Mouse (Mus musculus) midbrain, embryonic 11.5 days (tissue): ENCODE measurements around the gene Sox5. TPM values are rescaled to one million over a fixed set of nuclear protein-coding genes. Genes with fewer than 3 reads are reported as not detected.

Source experiments
- ATAC-seq: fragments of 200-750 bp; cut with Nextera tagmentation; 2 replicates; pipeline ENCODE4 v1.8.0; 2017; ENCODE audit warnings: moderate TSS enrichment, moderate library complexity; ENCODE audit not compliant: low FRiP score
- DNase-seq: peaks from one replicate; pipeline ENCODE4 v3.0.0; 2015; ENCODE audit warnings: low spot score; ENCODE audit errors: missing footprints
- H3K27ac ChIP-seq: fragments of 300-500 bp; sonication (generic); 2 replicates; pipeline ENCODE4 v1.5.1; 2014; ENCODE audit warnings: low read depth, low read length
- H3K27me3 ChIP-seq: fragments of 300-500 bp; sonication (generic); 2 replicates; pipeline ENCODE4 v1.6.1; 2014; ENCODE audit warnings: mild to moderate bottlenecking, low read length, moderate library complexity, mixed read lengths; ENCODE audit not compliant: control insufficient read depth, insufficient read depth
- H3K36me3 ChIP-seq: fragments of 300-500 bp; sonication (generic); 2 replicates; pipeline ENCODE4 v1.6.1; 2014; ENCODE audit warnings: mild to moderate bottlenecking, low read length, moderate library complexity, mixed read lengths; ENCODE audit not compliant: control insufficient read depth, insufficient read depth
- H3K4me1 ChIP-seq: fragments of 300-500 bp; sonication (generic); 2 replicates; pipeline ENCODE4 v1.6.1; 2014; ENCODE audit warnings: low read length; ENCODE audit not compliant: control insufficient read depth, insufficient read depth
- H3K4me2 ChIP-seq: fragments of 300-500 bp; sonication (generic); 2 replicates; pipeline ENCODE4 v1.6.1; 2014; ENCODE audit warnings: mild to moderate bottlenecking, moderate library complexity
- H3K4me3 ChIP-seq: fragments of 300-500 bp; sonication (generic); 2 replicates; pipeline ENCODE4 v1.5.1; 2014; ENCODE audit warnings: low read depth, low read length
- H3K9ac ChIP-seq: fragments of 300-500 bp; sonication (generic); 2 replicates; pipeline ENCODE4 v1.6.1; 2014; ENCODE audit warnings: low read length
- H3K9me3 ChIP-seq: fragments of 300-500 bp; sonication (generic); 2 replicates; pipeline ENCODE4 v1.6.1; 2016; ENCODE audit warnings: low read length; ENCODE audit not compliant: control insufficient read depth
- WGBS: fragments of 180-500 bp; shearing (Covaris S2); extraction: QIAGEN DNeasy Blood & Tissue Kit; methylation state at CpG from one replicate; pipeline ENCODE4 v1.1.7; 2014; 5-methylcytosine and 5-hydroxymethylcytosine counted together
- polyA plus RNA-seq: library from polyadenylated mRNA; unstranded; fragments of >200 nt; fragmentation: Nextera tagmentation; extraction: Ambion mirVana; gene quantifications from 2 replicates; pipeline ENCODE4 v1.2.1, GENCODE M21; 2014

Gene Sox5
- polyA plus RNA-seq, 1 experiment from 2014 or later, result 23.0 TPM

DNA sequence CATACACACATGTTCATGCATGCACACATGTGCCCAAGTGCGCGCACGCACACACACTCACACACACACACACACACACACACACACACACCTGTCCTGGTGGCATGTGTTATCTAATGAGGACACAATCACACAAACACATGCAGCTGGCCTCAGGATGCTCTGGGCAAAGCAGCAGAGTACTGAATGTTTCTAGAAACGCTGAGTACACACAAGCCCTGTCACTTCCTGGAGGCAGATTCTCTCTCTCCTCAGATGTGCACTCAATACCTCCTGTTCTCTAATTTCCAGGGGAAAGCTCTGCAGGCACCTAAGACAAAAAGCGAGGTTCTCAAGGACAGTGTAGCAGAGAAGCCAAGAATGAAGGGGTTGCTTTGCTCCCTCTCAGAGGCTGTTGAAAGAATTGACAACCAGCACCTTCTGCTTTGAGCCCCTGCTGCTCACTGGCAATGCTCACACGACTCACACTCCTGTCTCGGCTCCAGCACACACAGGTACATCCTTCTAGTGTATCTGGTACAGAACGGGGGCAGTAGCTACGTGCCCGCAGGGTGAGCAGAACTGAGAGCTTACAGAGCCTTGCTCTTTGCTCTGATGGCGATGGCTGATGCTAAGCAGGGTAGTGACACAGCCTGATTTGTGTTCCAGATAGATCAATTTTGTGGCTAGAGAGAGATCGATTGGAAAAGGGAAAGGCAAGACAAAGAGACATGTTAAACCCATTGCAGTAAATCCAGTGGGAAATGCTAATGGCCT is 833.0 kb downstream of the Sox5 start:
- H3K27ac ChIP-seq, result no peak overlapping the region

DNA sequence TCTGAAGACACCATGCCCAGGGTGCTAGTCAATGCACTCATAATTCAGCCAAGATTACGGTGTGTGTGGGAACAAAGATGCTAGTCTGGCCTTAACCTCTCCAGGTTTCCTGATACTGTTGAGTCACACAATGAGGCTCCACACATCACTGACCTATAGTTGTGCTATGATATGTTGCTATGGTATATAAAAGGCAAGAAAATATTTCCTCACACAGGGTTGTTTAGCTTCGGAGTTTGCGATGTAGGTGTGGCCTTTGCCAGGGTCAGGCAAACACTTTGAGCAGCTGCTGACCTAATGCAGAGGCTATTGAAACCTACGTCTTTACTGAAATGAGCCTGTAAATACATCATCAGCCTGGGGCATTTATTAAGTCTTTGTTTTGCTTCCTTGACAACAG is 833.7 kb downstream of the Sox5 start:
- WGBS, result 85% methylated on average over 4 of the region's 4 CpGs
- no peaks in the 10 kb centered on the region for H3K4me1 ChIP-seq
- H3K9me3 ChIP-seq, result no peaks in the 10 kb centered on the region
- no peaks in the 10 kb centered on the region for H3K27me3 ChIP-seq
- ATAC-seq (no peak), DNase-seq (no peak)
- no peak overlapping the region for H3K27ac ChIP-seq
- no peak overlapping the region for H3K4me2 ChIP-seq
- no peaks in the 10 kb centered on the region for H3K36me3 ChIP-seq
- H3K4me3 ChIP-seq, result no peak overlapping the region
- no peak overlapping the region for H3K9ac ChIP-seq

More for the DNA sequence above, 833.0 kb downstream of the Sox5 start:
- Histone ChIP-seq H3K4me1 (no peaks in the 10 kb centered on the region), H3K36me3 (no peaks in the 10 kb centered on the region), H3K4me3 (no peak overlapping the region), H3K9me3 (no peaks in the 10 kb centered on the region), H3K9ac (no peak overlapping the region), H3K4me2 (no peak overlapping the region), H3K27me3 (no peaks in the 10 kb centered on the region)
- 74% methylated on average over 12 of the region's 12 CpGs for WGBS
- DNase-seq (no peak), ATAC-seq (peak; percentile 52; the same call in 1 of the 2 replicates)

DNA sequence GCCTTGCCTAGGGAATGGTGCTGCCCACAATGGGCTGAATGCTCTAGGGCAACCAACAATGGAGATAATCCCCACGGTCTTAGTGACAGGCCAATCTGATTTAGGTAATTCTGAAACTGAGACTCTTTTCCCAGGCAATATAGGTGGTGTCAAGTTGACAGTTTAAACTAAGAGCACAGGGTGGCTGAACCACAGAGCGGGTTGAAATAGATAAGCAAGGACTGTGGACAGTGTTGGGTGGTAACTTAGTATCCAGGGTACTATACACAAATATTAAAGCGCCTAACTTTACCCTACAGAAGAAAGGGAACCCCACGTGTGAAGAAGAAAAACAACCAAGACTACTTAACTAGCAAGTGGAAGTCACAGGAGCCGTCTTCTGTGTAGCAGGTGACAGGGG is 838.7 kb downstream of the Sox5 start:
- Histone ChIP-seq H3K9ac (no peak overlapping the region), H3K9me3 (no peaks in the 10 kb centered on the region), H3K27ac (no peak overlapping the region), H3K27me3 (no peaks in the 10 kb centered on the region), H3K4me3 (no peak overlapping the region), H3K4me2 (no peak overlapping the region), H3K4me1 (peaks cover 8% of the 10 kb centered on the region), H3K36me3 (no peaks in the 10 kb centered on the region)
- no peak for ATAC-seq
- DNase-seq, result no peak
- 85% methylated on average over 5 of the region's 5 CpGs for WGBS

DNA sequence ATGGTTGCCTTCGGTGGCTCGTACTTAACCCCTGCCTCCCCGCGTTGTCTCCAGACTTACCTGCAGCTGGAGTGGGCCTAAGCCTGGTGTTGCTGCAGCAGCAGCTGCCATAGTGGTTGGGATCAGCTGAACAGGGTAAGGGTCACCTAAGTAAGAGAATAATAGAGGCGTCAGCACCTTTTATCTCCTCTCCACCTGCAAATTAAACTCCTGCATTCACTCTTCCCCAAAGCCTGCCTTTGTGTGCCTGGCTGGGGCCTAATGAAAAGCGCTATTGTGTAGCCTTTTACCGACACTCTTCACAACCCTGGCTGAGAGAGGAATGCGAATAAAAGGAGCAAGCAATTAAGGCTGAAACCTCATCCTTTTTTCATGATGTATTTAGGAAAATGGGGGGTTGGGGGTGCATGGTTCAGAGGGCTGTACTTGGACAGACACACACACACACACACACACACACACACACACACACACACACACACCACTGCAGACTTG is 840.4 kb downstream of the Sox5 start:
- DNase-seq, result peak; percentile 89
- ATAC-seq, result peak; percentile 85
- no peaks in the 10 kb centered on the region for H3K9me3 ChIP-seq
- 8% methylated on average over 8 of the region's 8 CpGs for WGBS
- H3K36me3 ChIP-seq, result no peaks in the 10 kb centered on the region
- H3K9ac ChIP-seq, result no peak overlapping the region
- peaks cover 8% of the 10 kb centered on the region for H3K4me1 ChIP-seq
- H3K4me3 ChIP-seq, result no peak overlapping the region
- H3K4me2 ChIP-seq, result no peak overlapping the region
- peak overlapping the region; percentile 27; the same call in 1 of the 2 replicates for H3K27ac ChIP-seq
- H3K27me3 ChIP-seq, result no peaks in the 10 kb centered on the region

DNA sequence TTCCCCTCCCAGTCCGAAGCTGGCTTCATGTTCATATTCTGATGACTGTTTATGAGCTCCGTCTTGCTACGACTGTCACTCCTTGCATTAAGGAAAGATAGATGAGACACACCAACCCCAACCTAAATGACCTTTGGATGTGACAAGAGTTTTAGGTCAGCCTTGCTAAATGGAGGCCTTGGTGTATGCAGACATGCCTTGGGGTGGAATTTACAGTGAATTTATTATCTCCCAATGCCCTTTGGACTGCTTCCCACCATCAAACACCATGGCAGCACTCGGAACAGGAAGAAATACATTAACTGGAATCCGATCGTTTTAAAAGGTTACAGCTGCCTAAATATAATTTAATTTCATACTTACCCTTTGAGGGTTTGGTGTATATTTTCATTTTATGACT is 858.6 kb downstream of the Sox5 start:
- ATAC-seq, result no peak
- no peaks in the 10 kb centered on the region for H3K4me1 ChIP-seq
- H3K9ac ChIP-seq, result no peak overlapping the region
- 93% methylated on average over 6 of the region's 6 CpGs for WGBS
- H3K4me2 ChIP-seq, result no peak overlapping the region
- no peak overlapping the region for H3K4me3 ChIP-seq
- no peaks in the 10 kb centered on the region for H3K36me3 ChIP-seq
- H3K27me3 ChIP-seq, result no peaks in the 10 kb centered on the region
- no peaks in the 10 kb centered on the region for H3K9me3 ChIP-seq
- no peak for DNase-seq
- no peak overlapping the region for H3K27ac ChIP-seq

DNA sequence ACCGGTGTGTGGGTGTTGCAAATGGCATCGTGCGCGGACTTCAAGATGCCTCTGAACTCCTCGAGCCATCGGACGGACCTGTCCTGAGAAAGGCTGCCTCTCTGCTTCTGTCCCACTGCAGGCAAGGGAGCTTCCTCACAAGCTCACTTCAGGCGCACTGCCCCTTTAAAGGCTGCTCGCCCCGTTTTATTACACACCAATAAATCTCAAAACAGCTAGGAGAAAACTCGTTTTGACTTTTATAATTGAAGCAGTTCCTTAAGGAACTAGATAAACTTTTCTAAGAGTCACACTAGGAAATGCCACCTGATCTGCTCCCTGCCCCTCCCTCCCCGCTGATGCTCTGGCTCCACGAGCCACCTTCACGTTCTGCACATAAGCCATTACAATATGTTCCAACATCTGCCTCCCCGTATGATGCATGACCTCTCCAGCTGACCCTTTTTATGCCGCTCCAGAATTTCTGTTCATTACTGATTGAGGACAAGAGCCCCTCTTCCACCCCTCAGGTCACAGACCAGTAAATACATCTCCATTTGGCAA is 863.3 kb downstream of the Sox5 start:
- Histone ChIP-seq H3K4me2 (no peak overlapping the region), H3K36me3 (no peaks in the 10 kb centered on the region), H3K9ac (no peak overlapping the region), H3K4me1 (no peaks in the 10 kb centered on the region), H3K4me3 (no peak overlapping the region), H3K9me3 (no peaks in the 10 kb centered on the region), H3K27ac (no peak overlapping the region), H3K27me3 (no peaks in the 10 kb centered on the region)
- DNase-seq (no peak), ATAC-seq (no peak)
- WGBS, result 70% methylated on average over 16 of the region's 16 CpGs

DNA sequence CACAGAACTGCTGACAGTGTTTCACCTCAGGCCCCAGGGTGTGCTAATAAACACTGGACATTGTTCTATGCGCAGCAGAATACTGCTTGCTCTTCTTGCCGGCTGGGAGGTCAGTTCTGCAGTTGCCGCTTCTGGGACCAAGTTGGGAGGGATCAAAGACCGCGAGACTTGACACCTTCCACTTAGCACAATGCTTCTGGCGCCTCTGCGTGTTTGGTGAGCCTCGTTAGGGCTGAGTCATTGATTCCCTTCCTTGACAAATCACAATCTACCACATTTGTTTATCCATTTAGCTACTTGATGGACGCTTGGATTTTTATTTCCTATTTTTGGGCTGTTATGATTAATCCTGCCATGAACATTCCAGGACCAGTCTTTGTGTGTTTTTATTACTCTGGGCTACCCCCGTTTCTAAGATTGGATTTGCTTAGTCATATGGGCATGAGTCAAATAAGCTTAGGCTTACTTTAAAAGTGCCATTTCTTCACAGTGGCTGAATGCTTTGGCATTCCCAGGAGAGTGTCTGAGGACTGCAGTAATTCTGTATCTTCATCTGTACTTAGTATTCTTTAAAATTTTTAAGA is 865.5 kb downstream of the Sox5 start:
- Histone ChIP-seq H3K27me3 (no peaks in the 10 kb centered on the region), H3K4me1 (0 out of 2 replicates have a peak, but pooled peaks cover 2% of the 10 kb centered on the region), H3K4me3 (no peak overlapping the region), H3K9ac (no peak overlapping the region), H3K36me3 (no peaks in the 10 kb centered on the region), H3K4me2 (no peak overlapping the region), H3K9me3 (no peaks in the 10 kb centered on the region), H3K27ac (no peak overlapping the region)
- ATAC-seq (no peak), DNase-seq (no peak)
- WGBS, result 83% methylated on average over 10 of the region's 10 CpGs

DNA sequence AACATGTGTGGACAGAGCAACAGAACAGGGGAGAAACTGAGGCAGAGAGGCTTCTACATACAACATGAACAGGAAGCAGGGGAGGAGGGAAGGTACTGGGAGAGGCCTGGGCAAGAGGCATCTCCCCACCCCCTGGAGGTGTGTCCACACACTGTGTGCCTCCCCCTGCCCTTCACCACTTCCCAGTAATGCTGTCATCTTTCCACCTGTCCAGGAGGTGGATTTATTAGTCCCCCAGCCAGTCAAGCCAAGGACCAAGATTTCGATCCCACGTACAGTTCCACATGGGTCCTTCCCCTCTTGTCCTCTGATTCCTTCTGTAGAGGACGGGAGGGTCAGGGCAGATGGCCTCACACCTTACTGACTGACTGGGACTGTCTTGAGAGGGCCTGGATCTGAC is 866.1 kb downstream of the Sox5 start:
- no peaks in the 10 kb centered on the region for H3K36me3 ChIP-seq
- DNase-seq (no peak), ATAC-seq (peak; percentile 19; the same call in 1 of the 2 replicates)
- no peak overlapping the region for H3K9ac ChIP-seq
- H3K4me1 ChIP-seq, result 0 out of 2 replicates have a peak, but pooled peaks cover 2% of the 10 kb centered on the region
- no peaks in the 10 kb centered on the region for H3K27me3 ChIP-seq
- no peak overlapping the region for H3K4me2 ChIP-seq
- H3K27ac ChIP-seq, result no peak overlapping the region
- WGBS, result 95% methylated on average over 3 of the region's 3 CpGs
- H3K9me3 ChIP-seq, result no peaks in the 10 kb centered on the region
- no peak overlapping the region for H3K4me3 ChIP-seq

DNA sequence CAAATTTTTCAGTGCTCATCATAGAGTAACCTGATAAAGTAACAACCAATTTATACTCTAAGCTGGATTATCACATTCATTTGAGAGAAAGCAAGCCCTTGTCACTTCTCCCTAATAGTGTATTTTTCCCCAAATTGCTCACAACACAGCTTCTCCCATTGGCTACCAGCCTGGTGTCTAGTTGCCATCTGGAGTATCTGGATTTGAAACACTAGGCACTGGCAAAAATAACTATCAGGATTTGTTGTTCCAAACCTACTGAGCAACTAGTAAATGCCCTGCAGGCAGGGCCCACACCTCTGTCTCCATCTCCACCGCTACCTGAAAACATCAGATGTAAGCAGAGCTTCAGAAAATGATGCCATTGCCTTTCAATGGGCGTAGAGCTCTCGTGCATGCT is 869.5 kb downstream of the Sox5 start:
- Histone ChIP-seq H3K4me2 (no peak overlapping the region), H3K4me3 (no peak overlapping the region), H3K27ac (no peak overlapping the region), H3K36me3 (no peaks in the 10 kb centered on the region), H3K9me3 (no peaks in the 10 kb centered on the region), H3K27me3 (no peaks in the 10 kb centered on the region; the same call in 1 of the 2 replicates), H3K9ac (no peak overlapping the region), H3K4me1 (0 out of 2 replicates have a peak, but pooled peaks cover 2% of the 10 kb centered on the region)
- ATAC-seq (no peak), DNase-seq (no peak)
- WGBS, result 90% methylated on average over 3 of the region's 3 CpGs
